Mouse (Mus musculus) layer of hippocampus, postnatal 10 days (tissue): ENCODE data around the gene Pde1c. TPM values are rescaled to one million over a fixed set of nuclear protein-coding genes. Genes with fewer than 3 reads are reported as not detected.

Experiments used
- DNase-seq, 2 experiments: peaks; one replicate each; pipeline ENCODE4 v3.0.0; 2021; ENCODE audit warnings: low spot score in 2 of 2
- total RNA-seq, 2 experiments: library from RNA; stranded (reverse); gene quantifications; 2 replicates each; pipeline ENCODE4 v1.2.3; 2021

The Pde1c gene
- total RNA-seq, 2 experiments from 2014 or later = 4.5 to 4.6 TPM

- DNase-seq = no peak
These were observed 438.3 kb downstream of the Pde1c start for GRCm38 (mm10) chr6:56130493-56131159.

- DNase-seq = no peak
These were observed 469.3 kb downstream of the Pde1c start for GRCm38 (mm10) chr6:56099520-56100101.

- DNase-seq = no peak
These were observed 470.5 kb downstream of the Pde1c start for GRCm38 (mm10) chr6:56098427-56098826.

- DNase-seq = no peak
These were observed 492.5 kb downstream of the Pde1c start for GRCm38 (mm10) chr6:56076378-56076805.

GRCm38 (mm10) chr6:56068516-56068915, 500.4 kb downstream of the Pde1c start:
- DNase-seq = no peak

- DNase-seq = peak; percentile 62 to 65
These were observed 502.1 kb downstream of the Pde1c start for GRCm38 (mm10) chr6:56066632-56067282.

- no peak for DNase-seq
These were observed 505.2 kb downstream of the Pde1c start for GRCm38 (mm10) chr6:56063736-56064135.

- DNase-seq = peak; percentile 41 to 44
These were observed 519.8 kb downstream of the Pde1c start for GRCm38 (mm10) chr6:56049104-56049503.

GRCm38 (mm10) chr6:56048580-56048979, 520.3 kb downstream of the Pde1c start:
- DNase-seq = no peak

GRCm38 (mm10) chr6:56044716-56045115, 524.2 kb downstream of the Pde1c start:
- DNase-seq = no peak

- no peak for DNase-seq
These were observed 524.6 kb downstream of the Pde1c start for GRCm38 (mm10) chr6:56044270-56044669.

GRCm38 (mm10) chr6:56039476-56040055, 529.3 kb downstream of the Pde1c start:
- DNase-seq = no peak

GRCm38 (mm10) chr6:56035054-56035453, 533.8 kb downstream of the Pde1c start:
- no peak for DNase-seq

- DNase-seq = no peak
These were observed 536.7 kb downstream of the Pde1c start for GRCm38 (mm10) chr6:56032231-56032630.

- DNase-seq = no peak
These were observed 538.9 kb downstream of the Pde1c start for GRCm38 (mm10) chr6:56029986-56030385.

GRCm38 (mm10) chr6:56027966-56028365, 540.9 kb downstream of the Pde1c start:
- no peak for DNase-seq

GRCm38 (mm10) chr6:56027318-56027717, 541.6 kb downstream of the Pde1c start:
- DNase-seq = no peak

- DNase-seq = peak in 1 of 2 experiments; percentile 38
These were observed 543.4 kb downstream of the Pde1c start for GRCm38 (mm10) chr6:56025533-56025932.
